Mouse (Mus musculus): Measurements from ENCODE around the gene Numbl. TPM values are rescaled to one million over a fixed set of nuclear protein-coding genes. Genes with fewer than 3 reads are reported as not detected.

Numbl gene
- total and polyA plus RNA-seq, 3 experiments, result 0.81 to 2.9 (median 2.3) TPM

- no peaks in the 10 kb centered on the region for H3K79me2 ChIP-seq (replicated peaks; ENCODE audit: control insufficient read depth, extremely low read depth, insufficient read depth, poor library complexity, severe bottlenecking)
- peaks cover 0 to 5% of the 10 kb centered on the region in 2 experiments; a peak in 1 of 4 replicates for H3K4me1 ChIP-seq (ENCODE audit: control insufficient read depth in 1 of 2, insufficient read depth in 2 of 2)
- H3K9ac ChIP-seq (ENCODE audit: insufficient read depth, low read depth), result no peak overlapping the region
- no peak overlapping the region for H3K27ac ChIP-seq (ENCODE audit: insufficient read depth, low read depth)
- dilution Hi-C loops (cut with MboI; ENCODE audit: extremely low pct_ligation_motif_present, extremely low pct_unique_long_range_greater_than_20kb, low sequenced_read_pairs), result no loop called here
- no peak for TF ChIP-seq CHD1 (IDR thresholded peaks at IDR 0.05; ENCODE audit: low read depth, low read length)
- no peak for TF ChIP-seq TCF12 (IDR thresholded peaks at IDR 0.05; ENCODE audit: low read depth, low read length)
- TF ChIP-seq ZC3H11A (IDR thresholded peaks at IDR 0.05; ENCODE audit: low read depth, low read length), result no peak
- TF ChIP-seq USF1 (IDR thresholded peaks at IDR 0.05; ENCODE audit: low read depth, low read length), result no peak
- TF ChIP-seq POLR2A (IDR thresholded peaks at IDR 0.05; ENCODE audit: low read depth, low read length), result no peak
- no peak for TF ChIP-seq POLR2AphosphoS2 (IDR thresholded peaks at IDR 0.05; ENCODE audit: low read depth, low read length)
- no peak for TF ChIP-seq NRF1 (IDR thresholded peaks at IDR 0.05; ENCODE audit: low read depth, low read length)
- no peak for TF ChIP-seq TBP (conservative IDR thresholded peaks at IDR 0.05; ENCODE audit: low read depth, low read length)
- TF ChIP-seq JUN (IDR thresholded peaks at IDR 0.05; ENCODE audit: insufficient read depth, low read depth, low read length), result no peak
- no peak for TF ChIP-seq RAD21 (IDR thresholded peaks at IDR 0.05; ENCODE audit: low read depth, low read length)
- no peak for TF ChIP-seq ZNF384 (IDR thresholded peaks at IDR 0.05; ENCODE audit: low read depth, low read length)
- no peak for TF ChIP-seq MAFK (IDR thresholded peaks at IDR 0.05; ENCODE audit: insufficient replicate concordance, low read length)
- TF ChIP-seq KAT2A (IDR thresholded peaks at IDR 0.05; ENCODE audit: insufficient replicate concordance, low read length), result no peak
- no peak for TF ChIP-seq ZKSCAN1 (IDR thresholded peaks at IDR 0.05; ENCODE audit: borderline replicate concordance, low read depth, low read length)
- TF ChIP-seq SMC3 (IDR thresholded peaks at IDR 0.05; ENCODE audit: low read depth, low read length), result no peak
- TF ChIP-seq E2F4 (IDR thresholded peaks at IDR 0.05; ENCODE audit: insufficient replicate concordance, low read depth, low read length), result no peak
- TF ChIP-seq ETS1 (conservative IDR thresholded peaks at IDR 0.05; ENCODE audit: low read depth, low read length), result no peak
- no peak for TF ChIP-seq MAZ (IDR thresholded peaks at IDR 0.05; ENCODE audit: low read depth, low read length)
- no peak overlapping the region for H3K4me2 ChIP-seq (ENCODE audit: insufficient read depth, low read depth, poor library complexity, severe bottlenecking)
- in situ Hi-C loops (cut with MboI; ENCODE audit: low pct_ligation_motif_present, low pct_unique_long_range_greater_than_20kb, low sequenced_read_pairs), result no loop called here
- DNase-seq (ENCODE audit: extremely low read depth), result no peak
- H3K9me3 ChIP-seq (replicated peaks; ENCODE audit: low read length), result peaks cover 6% of the 10 kb centered on the region
- H3K27me3 ChIP-seq (replicated peaks), result no peaks in the 10 kb centered on the region
- peaks cover 28 to 74% of the 10 kb centered on the region in 2 experiments for H3K36me3 ChIP-seq (replicated peaks in 1 of 2; ENCODE audit: control insufficient read depth in 1 of 2, insufficient read depth in 1 of 2, low read length in 1 of 2)
- H3K4me3 ChIP-seq (replicated peaks in 1 of 3; ENCODE audit: low read depth in 2 of 3, low read length in 2 of 3, poor library complexity in 1 of 3), result no peak overlapping the region
Measured at GRCm38 (mm10) chr7:27251946-27252345, 6.3 kb upstream of the Numbl start.

GRCm38 (mm10) chr7:27255721-27256120 is 2.5 kb upstream of the Numbl start:
- H3K27ac ChIP-seq (ENCODE audit: insufficient read depth, low read depth), result no peak overlapping the region
- H3K9ac ChIP-seq (ENCODE audit: insufficient read depth, low read depth), result no peak overlapping the region
- H3K4me3 ChIP-seq (replicated peaks in 1 of 3; ENCODE audit: low read depth in 2 of 3, low read length in 2 of 3, poor library complexity in 1 of 3), result no peak overlapping the region
- no peak overlapping the region for H3K4me2 ChIP-seq (ENCODE audit: insufficient read depth, low read depth, poor library complexity, severe bottlenecking)
- no peaks in the 10 kb centered on the region for H3K27me3 ChIP-seq (replicated peaks)
- H3K4me1 ChIP-seq (ENCODE audit: control insufficient read depth in 1 of 2, insufficient read depth in 2 of 2), result peaks cover 5 to 21% of the 10 kb centered on the region in 2 experiments
- H3K9me3 ChIP-seq (replicated peaks; ENCODE audit: low read length), result peaks cover 6% of the 10 kb centered on the region
- DNase-seq (ENCODE audit: extremely low read depth), result peak; percentile 39
- peaks cover 21 to 64% of the 10 kb centered on the region in 2 experiments for H3K36me3 ChIP-seq (replicated peaks in 1 of 2; ENCODE audit: control insufficient read depth in 1 of 2, insufficient read depth in 1 of 2, low read length in 1 of 2)
- no peaks in the 10 kb centered on the region for H3K79me2 ChIP-seq (replicated peaks; ENCODE audit: control insufficient read depth, extremely low read depth, insufficient read depth, poor library complexity, severe bottlenecking)
- TF ChIP-seq MEF2A (IDR thresholded peaks at IDR 0.05; ENCODE audit: borderline replicate concordance, low read depth, low read length), result no peak
- no peak for TF ChIP-seq PAX5 (IDR thresholded peaks at IDR 0.05; ENCODE audit: low read length)
- peak in 1 of 2 experiments; percentile 57; a peak in 2 of 4 replicates for TF ChIP-seq CTCF (conservative IDR thresholded peaks at IDR 0.05 in 1 of 2, IDR thresholded peaks at IDR 0.05 in 1 of 2; ENCODE audit: low read depth in 2 of 2, low read length in 2 of 2)
- peak; percentile 32 for TF ChIP-seq SMC3 (IDR thresholded peaks at IDR 0.05; ENCODE audit: low read depth, low read length)
- peak; percentile 55 for TF ChIP-seq RAD21 (IDR thresholded peaks at IDR 0.05; ENCODE audit: low read depth, low read length)
- in situ Hi-C loops (cut with MboI; ENCODE audit: low pct_ligation_motif_present, low pct_unique_long_range_greater_than_20kb, low sequenced_read_pairs), result no loop called here
- dilution Hi-C loops (cut with MboI; ENCODE audit: extremely low pct_ligation_motif_present, extremely low pct_unique_long_range_greater_than_20kb, low sequenced_read_pairs), result no loop called here
